Mouse (Mus musculus) urinary bladder, postnatal 10 days (tissue): Measurements from ENCODE around the gene Unc5b.

Experiments
- DNase-seq: peaks from one replicate; pipeline ENCODE4 v3.0.0; 2022; ENCODE audit warnings: low spot score

Unc5b gene

DNA sequence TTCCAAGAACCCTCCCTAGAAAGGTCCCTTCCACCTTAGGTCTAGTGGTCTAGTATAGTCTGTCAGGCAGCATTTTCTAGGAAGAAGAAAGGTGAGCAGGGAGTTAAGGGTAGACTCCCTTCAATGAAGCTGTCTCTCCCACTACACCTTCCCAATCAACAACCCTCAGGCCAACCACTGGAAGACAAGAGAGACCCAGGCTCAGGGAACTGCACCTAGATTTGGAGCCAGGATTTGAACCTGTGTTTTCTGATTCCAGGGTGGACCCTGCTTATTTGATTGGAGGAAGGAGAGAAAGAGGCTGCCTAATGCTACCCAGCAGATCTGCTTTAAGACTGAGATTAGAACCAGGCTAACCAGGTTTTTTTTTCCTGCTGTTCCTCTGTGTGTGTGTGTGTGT lies 10.1 kb downstream of the Unc5b start:
- DNase-seq, result no peak

DNA sequence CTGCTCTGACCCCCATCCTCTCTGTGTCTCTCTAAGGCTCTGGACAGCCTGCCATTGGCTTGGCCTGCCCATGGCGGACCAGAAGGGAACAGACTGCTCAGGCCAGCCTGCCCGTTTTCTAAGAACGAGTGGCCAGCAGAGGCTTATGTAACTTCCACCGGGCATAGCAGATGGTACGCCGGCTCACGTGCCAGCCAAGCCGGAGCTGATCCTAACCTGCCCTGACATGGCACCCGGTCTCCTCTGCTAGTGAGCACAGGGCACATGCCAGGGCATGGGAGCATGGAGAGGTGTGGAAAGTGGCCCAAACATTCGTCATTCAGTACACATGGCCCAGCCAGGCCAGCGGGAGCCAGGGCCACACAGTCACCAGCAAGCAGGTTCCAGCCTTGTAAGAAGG lies 10.8 kb downstream of the Unc5b start:
- DNase-seq, result no peak

DNA sequence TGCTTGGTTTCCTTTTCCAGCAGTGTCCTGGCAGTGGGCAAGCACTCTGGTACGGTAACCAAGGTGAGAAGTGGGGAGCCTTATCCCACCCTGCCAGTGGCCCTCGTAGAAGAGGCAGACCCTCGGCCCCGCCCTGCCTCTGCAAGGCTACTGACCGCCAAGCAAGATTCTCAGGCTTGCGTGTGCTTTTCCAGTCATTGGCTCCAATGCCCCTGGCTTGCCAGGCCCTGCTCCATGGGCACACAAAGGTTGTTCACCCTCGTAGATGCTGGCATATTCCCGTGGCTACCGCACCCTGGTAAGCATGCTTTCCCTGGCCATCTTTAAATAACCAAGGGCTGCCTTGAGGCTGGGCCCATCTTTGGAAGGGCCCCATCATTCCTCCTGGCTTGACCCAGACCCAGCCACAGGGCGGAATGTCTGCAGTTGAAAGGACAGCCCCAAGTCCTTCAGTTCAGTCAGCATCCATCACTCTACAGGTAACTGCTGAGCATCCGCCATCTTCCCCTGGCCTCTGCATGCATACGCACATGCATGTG lies 11.7 kb downstream of the Unc5b start:
- DNase-seq, result no peak

DNA sequence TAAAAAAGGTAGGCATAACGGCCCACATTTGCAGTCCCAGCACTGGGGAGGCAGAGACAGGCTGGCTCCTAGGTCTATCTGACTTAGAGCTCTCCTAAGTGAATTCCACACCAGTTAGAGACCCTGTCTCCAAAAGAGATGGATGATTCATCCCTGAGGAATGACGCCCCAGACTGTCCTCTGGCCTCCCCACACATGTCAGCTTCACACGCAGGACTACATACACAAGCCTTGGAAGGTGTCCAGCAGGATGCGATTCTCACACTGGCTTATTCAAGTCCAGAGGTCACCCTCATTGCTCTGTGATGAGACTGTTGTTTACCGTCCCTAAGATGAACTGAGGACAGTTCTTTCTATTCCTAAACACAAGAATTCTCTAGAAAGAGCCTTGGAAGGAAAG lies 12.2 kb downstream of the Unc5b start:
- DNase-seq, result no peak

DNA sequence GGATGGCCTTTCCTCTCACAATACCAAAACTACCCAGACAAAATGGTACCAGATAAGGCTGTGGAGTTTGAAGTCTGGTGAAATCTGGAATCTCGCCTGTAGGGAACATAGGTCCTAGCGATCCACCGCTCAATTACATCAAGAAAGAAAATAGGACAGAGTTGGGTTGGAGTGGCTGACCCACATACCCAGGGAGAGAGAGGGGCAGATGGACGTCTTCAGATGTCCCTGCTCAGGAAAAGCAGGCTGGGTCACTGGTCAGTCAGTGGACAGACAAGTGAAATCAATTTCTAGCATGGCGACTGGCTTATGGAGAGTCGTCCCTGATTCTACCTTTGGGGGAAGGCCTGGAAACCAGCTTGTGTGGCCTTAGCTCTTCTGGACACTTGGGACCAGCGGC lies 12.7 kb downstream of the Unc5b start:
- no peak for DNase-seq

DNA sequence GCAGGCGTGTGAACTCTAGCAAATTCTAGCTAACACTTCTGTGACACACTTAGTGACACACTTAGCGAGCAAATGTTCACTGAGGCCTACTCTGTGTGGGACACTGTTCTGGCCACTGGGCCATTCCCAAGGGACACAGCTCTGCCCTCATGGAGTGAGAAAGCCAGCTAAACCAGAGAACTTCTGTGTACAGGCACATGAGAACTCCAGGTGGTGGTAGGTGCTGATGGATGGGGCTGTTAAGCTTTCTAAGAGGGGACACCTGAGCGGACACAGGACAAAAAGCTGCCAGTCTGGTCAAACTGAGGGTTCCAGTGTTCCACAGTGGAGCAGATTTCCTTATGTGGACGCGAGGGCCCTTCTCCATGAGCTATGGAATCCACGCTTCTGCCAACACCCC lies 13.5 kb downstream of the Unc5b start:
- DNase-seq, result no peak

DNA sequence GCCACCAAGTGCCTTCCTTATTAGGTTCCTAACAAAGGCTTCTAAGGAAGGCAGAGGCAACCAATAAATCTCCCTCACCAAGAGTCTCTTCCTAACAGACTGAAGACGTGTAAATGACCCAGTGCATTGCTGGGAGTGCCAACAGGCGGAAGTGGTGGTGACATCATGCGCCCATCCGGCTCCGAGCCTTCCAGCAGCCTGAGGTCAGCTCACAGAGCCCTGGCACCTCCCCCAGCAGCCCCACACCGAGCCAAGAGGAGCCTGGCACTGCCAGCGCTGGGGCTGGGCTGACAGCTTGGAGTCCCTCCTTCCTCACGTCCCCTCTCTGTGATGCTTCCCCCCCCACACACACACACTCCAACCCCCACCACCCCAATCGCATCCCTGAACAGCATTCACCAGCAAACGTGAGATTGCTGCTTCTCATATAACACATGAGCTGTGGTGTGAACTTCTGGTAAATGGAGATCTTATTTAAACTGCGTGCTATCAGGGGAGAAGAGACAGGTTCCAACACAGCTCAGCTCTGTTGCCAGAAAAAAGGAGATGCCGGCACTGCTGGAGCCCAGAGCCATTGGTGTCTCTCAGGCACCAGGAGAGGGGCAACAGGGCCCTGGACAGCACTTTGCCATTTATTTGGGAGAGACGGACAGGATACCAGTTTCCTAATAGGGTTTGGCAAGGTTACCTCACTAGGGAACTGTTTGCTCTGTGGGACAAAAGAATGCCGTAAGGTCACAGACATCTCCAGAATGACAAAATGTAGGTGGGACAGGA lies 14.3 kb downstream of the Unc5b start:
- no peak for DNase-seq

DNA sequence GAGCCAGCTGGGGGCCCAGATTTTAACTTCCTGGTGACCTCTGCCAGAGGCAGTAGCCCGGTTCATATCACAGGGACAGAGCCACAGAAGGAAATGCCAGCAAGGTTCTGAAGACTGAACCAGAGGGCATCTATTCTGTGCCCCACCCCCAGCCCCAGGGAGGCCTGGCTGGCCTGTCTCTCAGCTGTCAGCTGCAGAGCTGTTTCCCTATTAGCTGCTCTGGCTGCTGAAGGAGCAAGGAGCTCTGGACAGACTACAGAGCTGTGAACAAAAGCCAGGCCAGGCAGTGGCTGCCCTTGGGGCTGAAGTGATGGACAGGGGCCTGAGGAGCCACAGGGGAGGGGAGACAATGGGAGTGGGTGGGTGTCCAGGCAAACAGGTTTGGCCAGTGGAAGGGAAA lies 15.5 kb downstream of the Unc5b start:
- DNase-seq, result no peak

DNA sequence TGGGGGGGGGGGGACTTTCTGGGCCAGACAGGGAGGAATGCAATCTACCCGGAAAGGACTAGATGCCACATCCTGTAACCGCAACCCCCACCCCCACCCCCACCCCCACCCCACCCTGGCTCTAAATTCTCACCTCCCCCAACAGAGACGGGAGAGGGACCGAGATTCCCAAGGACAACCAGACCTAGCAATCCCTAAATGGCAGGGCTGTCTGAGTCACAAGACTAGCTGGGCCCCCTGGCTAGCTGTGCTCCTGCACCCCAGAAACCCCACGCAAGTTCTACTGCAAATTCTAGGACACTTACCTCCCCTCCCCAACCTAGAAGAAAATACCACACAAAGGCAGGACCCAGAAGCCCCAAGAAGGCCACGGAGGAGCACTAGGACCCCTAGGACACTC lies 16.3 kb downstream of the Unc5b start:
- no peak for DNase-seq

DNA sequence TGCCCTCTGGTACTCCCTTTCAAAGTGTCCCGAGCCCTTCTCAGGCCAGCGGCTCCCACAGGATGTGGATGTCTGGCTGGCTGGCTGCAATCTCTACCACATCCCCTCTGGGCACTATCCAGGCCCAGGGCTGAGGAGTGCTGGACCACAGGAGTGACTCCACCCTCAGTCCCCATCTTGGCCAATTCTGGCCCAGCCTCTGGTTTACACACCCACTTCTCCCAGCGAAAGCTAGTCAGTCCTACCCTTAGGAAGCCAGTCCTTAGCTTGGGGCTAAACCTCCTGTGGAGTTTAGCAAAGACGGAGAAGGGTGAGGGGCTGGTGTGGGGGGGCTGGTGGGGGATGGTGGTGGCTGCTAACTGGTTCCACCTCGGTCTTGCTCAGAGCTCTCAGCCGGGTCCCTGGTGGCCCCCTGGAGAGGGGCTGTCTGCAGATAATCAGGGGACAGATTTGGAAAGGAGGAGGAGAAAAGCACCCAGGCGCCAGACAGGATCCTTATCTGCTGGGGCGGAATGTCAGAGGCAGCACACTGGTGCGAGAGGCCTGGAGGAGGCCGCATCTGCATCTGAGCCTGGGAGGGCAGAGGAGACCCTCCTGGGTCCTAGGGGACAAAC lies 16.8 kb downstream of the Unc5b start:
- no peak for DNase-seq

DNA sequence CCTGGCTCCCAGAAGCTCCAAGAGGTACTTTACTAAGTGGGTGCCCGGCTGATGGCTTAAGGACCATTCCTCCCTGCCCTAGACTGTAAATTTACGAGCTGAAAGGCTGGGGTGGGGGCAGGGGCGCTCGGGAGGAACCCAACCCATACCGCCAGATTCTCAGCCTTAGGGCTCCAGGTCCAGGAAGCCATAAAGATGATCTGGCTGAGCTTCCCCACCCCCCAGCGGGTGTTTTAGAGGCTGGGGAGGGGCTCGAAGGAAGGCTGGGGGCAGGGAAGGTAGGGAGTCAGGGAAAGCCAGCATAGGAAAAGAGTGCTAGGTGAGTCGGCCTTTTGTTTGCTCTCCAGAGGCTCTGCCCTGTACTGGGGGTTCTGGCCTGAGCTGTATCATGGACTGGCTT lies 17.8 kb downstream of the Unc5b start:
- no peak for DNase-seq

DNA sequence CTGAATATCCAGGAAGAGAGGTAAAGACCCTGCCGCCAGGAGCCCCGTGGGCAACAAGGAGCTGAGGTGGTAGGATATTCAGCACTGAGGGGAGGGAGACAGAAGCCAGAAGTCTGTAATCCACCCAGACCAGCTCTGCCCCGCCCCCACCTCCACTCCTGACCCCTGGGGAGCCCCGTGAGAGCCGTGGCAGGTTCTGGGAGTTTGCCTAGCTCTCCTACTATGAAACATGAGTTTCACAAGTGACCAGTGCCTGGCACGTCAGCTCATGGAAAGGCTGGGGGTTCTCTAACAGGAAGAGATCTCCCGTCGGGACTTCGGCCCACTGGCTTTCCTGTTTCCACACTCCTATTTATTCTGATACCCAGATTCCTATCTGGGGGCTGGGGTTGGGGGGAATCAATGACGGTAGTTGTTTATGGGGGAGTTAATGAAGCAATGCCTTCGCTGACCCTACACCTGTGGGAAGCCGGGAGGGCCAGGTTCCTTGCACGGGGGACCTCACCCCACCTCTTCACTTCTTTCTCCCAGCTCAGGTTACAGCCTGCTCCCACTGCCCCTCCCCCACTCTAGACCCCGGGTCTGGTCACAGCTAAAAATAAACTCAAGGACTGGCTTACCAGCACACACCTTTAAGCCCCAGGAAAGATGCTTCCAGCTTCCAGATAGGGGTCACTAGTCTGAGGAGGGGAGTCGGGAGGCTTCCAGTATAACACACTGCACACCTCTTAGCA lies 19.4 kb downstream of the Unc5b start:
- no peak for DNase-seq

DNA sequence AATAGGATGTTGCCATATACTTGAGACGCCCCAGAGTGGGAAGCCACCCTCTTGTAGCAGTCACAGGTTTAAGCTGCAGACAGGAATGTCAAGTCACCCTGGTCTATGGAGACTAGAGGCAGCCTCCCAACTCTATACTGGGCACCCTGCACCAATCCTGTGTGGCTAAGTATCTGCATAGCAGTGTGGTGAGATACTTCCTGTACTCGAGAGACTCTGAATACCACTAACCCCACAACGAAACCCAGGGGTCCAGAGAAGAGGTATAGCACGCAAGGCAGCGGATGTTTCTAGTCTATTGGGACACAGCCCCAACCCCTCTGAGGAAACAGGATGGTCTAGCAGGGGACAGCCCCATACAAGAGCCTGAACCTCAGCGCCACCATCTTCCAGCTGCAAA lies 22.9 kb downstream of the Unc5b start:
- no peak for DNase-seq

DNA sequence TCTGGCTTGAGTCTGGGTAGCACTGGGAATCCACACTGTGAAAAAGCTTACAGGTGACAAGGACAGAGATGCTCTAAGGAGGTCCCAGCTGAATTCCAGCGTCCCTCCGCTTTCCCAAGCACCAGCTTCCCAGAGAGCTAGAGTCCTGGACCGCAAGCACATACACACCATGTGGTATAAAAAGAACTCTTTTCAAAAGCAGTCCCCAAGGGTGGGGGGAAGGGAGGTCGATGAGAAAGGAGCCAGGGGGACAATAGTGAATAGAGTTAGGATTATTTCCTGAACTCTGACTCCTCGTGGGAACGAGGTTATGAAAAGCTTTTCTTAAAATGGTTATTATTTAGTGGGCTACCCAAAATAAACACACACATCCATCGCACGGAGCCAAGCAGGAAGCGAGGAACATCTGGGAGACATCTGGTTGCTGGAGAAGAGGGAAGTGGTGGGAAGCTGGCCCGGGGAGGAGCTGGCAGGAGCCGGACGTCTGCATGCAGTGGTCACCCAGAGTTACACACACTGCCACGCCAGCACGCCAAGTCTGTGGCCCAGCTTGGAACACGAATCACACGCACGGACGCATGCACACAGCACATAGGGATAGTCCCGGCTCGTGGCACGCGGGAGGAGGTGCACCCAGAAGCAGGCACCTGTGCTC lies 23.7 kb downstream of the Unc5b start:
- no peak for DNase-seq

DNA sequence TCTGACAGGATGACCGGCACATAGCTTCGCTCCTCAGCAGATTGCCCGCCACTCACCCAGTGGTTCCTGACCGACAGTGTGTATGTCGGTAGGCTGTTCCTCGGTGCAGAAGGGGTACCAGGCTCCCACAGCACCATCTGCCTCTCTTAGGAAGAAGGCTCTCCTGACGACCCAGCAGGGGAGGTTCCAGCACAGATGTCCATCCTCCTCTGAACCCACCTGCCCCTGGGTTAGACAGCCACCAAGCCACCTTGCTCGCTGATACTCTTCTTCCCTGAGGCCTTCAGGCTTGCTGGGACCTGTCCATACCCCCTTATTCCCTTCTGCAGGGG lies 25.2 kb downstream of the Unc5b start:
- no peak for DNase-seq

DNA sequence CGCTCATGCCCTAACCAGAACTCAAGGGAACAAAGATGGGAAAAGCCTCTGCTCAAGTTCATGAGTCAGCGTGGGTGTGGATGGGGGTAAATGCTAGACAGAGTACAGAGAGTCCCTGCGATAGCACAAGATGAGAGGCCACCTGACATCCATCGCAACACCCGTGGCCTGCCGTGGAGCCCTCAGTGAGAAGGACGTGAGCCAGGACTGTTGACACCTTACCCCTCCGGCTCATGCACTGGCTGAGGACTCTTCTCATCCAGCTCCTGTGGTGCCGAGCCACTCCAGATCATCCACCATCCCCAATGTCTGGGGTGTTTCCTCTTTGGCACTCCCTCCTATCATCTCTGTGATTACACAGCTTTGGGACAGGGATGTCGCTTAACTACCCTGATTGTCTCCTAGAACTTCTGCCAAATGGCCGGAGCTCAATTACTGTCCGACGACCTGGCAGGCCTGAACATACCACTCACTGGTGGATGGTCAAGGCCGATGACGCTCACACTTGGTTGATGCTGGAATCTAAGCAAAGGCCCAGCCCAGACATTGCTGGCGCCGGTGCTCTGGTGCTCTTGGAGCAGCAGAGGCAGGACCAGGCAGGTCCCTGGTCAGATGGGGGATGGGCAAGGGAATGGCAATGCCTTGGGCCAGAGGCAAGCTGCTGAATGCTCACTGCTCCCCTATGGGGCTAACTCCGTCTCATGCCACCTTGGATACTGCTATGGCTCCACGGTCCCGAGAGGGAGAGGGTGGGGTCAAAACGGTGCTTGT lies 25.8 kb downstream of the Unc5b start:
- no peak for DNase-seq

DNA sequence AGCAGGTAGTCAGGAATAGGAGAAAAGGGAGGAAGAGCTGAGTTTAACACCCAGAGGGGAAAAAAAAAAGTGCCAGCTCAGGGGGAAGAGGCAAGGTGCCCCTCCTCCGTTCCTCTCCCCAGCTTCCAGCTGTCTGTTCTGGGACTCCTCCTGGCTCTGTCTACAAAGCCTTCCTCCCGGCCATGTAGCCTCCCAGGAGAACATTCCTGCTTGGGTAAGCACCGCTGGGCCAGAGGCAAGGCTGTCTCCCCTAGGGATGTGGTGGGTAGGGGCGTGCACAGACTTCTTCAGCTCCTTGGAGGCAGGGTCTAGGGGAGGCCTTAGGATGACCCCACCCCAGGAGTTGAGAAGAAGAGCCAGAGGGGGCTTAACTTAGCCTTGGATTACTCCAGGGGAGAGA lies 26.5 kb downstream of the Unc5b start:
- no peak for DNase-seq

DNA sequence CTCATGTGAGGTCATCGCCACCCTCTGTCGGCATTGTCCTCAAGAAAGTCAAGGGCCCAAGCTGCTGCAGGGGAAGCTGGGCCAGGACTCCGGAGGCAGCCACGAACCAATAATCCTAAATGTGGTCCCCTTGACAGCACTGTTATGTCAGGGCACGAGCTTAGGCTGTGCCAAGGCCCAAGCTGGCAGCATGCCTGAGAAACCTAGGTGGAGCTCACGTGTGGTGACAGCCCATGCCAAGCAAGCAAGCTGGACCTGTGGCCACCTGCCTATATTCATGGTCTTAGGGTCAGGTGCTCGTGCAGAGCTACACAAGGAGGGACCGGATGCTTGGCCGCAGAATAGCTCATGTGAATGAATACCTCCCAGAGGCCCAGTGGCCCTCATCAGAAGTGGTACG lies 27.4 kb downstream of the Unc5b start:
- no peak for DNase-seq

DNA sequence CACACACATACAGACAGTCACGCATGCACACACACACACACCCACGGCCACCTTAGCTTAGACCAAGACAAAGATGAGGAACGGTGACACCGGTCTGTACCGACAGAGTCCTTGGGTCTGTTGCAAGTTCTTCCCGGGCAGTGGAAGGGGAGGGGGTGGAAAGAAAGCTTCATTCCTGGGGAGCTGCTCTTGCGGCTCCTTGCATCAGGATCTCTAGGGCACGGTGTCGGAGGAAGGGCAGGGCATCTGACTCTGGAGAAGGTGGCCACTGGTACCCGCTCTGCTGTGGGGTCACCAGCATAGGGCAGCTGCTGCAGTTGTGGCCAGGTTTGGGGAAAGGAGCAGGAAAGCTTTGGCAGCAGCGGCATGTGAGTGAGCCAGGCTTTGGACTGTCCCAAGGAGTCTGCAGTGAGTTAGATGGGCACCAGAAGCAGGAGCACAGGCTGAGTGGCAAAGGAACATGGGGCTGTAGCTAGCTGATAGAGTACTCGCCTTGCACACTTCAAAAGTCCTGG lies 29.4 kb downstream of the Unc5b start:
- DNase-seq, result no peak

DNA sequence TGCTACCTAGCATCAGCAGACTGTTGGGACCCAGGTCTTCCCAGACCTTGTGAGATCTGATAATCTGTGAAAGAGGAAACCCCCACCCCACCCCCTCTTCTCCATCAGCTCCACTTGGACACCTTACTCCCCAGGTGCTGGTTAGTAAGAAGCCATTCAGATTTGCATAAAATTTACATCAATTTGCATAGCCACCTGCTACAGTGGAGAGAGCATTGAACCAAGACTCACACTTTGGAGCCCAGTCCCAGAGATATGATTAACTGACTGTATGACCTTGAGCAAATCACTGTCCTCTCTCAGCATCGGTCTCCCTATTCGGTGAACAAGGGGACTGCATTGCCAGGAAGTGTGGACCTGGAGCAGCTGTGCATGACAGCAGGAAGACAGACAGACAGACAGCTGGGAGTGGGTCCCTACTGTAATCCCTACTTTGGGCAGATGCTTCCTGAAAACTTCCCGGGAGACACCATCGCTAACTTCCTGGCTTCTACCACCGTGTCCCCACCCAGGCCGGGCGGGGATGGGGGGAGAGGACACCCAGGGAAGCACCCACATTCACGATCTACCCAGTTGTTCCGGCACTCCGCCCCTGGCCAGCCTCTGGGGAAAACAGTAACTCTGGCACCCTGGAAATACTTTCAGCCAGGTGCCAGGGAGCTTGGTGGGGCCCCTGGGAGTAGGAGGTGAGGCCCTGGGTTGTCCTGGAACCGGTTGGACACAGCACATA lies 30.0 kb downstream of the Unc5b start:
- DNase-seq, result no peak
